Mouse (Mus musculus): ENCODE results near the gene Hdac11. TPM values are rescaled to one million over a fixed set of nuclear protein-coding genes. Genes with fewer than 3 reads are reported as not detected.

Gene Hdac11
- total and polyA plus RNA-seq, 3 experiments = 17.4 to 22.7 (median 18.4) TPM

GRCm38 (mm10) chr6:91111141-91111953 is 45.1 kb upstream of the Hdac11 start:
- 74% methylated on average over 10 of the region's 10 CpGs for WGBS
- no peak overlapping the region for H3K27ac ChIP-seq
- intact Hi-C loops (cut with DNase I) = no loop called here
- H3K4me3 ChIP-seq = no peak overlapping the region
- no peak overlapping the region for H3K9ac ChIP-seq (ENCODE audit: low read depth, low read length)
- H3K4me1 ChIP-seq (ENCODE audit: control insufficient read depth, insufficient read depth, low read length) = peaks cover 4% of the 10 kb centered on the region
- no peaks in the 10 kb centered on the region for H3K79me2 ChIP-seq (replicated peaks; ENCODE audit: control insufficient read depth, insufficient read depth, low read length)
- no peaks in the 10 kb centered on the region for H3K27me3 ChIP-seq (ENCODE audit: control insufficient read depth, insufficient read depth, low read length)
- H3K36me3 ChIP-seq (ENCODE audit: control insufficient read depth, insufficient read depth, low read length) = no peaks in the 10 kb centered on the region
- no peak for DNase-seq
- TF ChIP-seq POLR2A (IDR thresholded peaks at IDR 0.05; ENCODE audit: insufficient read depth, low read depth, low read length) (no peak), EP300 (IDR thresholded peaks at IDR 0.05; ENCODE audit: insufficient read depth, low read depth, low read length) (no peak), CTCF (IDR thresholded peaks at IDR 0.05) (no peak)

GRCm38 (mm10) chr6:91111954-91112252 is 44.6 kb upstream of the Hdac11 start:
- peaks cover 4% of the 10 kb centered on the region for H3K4me1 ChIP-seq (ENCODE audit: control insufficient read depth, insufficient read depth, low read length)
- no peak overlapping the region for H3K27ac ChIP-seq
- no peak for TF ChIP-seq EP300 (IDR thresholded peaks at IDR 0.05; ENCODE audit: insufficient read depth, low read depth, low read length)
- no peak for TF ChIP-seq POLR2A (IDR thresholded peaks at IDR 0.05; ENCODE audit: insufficient read depth, low read depth, low read length)
- TF ChIP-seq CTCF (IDR thresholded peaks at IDR 0.05) = no peak
- 92% methylated on average over 3 of the region's 3 CpGs for WGBS
- H3K27me3 ChIP-seq (ENCODE audit: control insufficient read depth, insufficient read depth, low read length) = no peaks in the 10 kb centered on the region
- no peaks in the 10 kb centered on the region for H3K36me3 ChIP-seq (ENCODE audit: control insufficient read depth, insufficient read depth, low read length)
- no peaks in the 10 kb centered on the region for H3K79me2 ChIP-seq (replicated peaks; ENCODE audit: control insufficient read depth, insufficient read depth, low read length)
- intact Hi-C loops (cut with DNase I) = no loop called here
- no peak for DNase-seq
- H3K4me3 ChIP-seq = no peak overlapping the region
- H3K9ac ChIP-seq (ENCODE audit: low read depth, low read length) = no peak overlapping the region

GRCm38 (mm10) chr6:91114716-91115115 is 41.7 kb upstream of the Hdac11 start:
- intact Hi-C loops (cut with DNase I) = no loop called here
- H3K9ac ChIP-seq (ENCODE audit: low read depth, low read length) = no peak overlapping the region
- TF ChIP-seq POLR2A (IDR thresholded peaks at IDR 0.05; ENCODE audit: insufficient read depth, low read depth, low read length) (no peak), EP300 (IDR thresholded peaks at IDR 0.05; ENCODE audit: insufficient read depth, low read depth, low read length) (no peak), CTCF (IDR thresholded peaks at IDR 0.05) (no peak)
- H3K4me1 ChIP-seq (ENCODE audit: control insufficient read depth, insufficient read depth, low read length) = peaks cover 5% of the 10 kb centered on the region
- H3K79me2 ChIP-seq (replicated peaks; ENCODE audit: control insufficient read depth, insufficient read depth, low read length) = no peaks in the 10 kb centered on the region
- H3K27ac ChIP-seq = no peak overlapping the region
- no peaks in the 10 kb centered on the region for H3K36me3 ChIP-seq (ENCODE audit: control insufficient read depth, insufficient read depth, low read length)
- H3K27me3 ChIP-seq (ENCODE audit: control insufficient read depth, insufficient read depth, low read length) = no peaks in the 10 kb centered on the region; the same call in 1 of the 2 replicates
- DNase-seq = no peak
- WGBS = 40% methylated on average over 2 of the region's 2 CpGs
- no peak overlapping the region for H3K4me3 ChIP-seq

GRCm38 (mm10) chr6:91115158-91115557 is 41.3 kb upstream of the Hdac11 start:
- intact Hi-C loops (cut with DNase I) = no loop called here
- no peak for DNase-seq
- Histone ChIP-seq H3K79me2 (replicated peaks; ENCODE audit: control insufficient read depth, insufficient read depth, low read length) (no peaks in the 10 kb centered on the region), H3K9ac (ENCODE audit: low read depth, low read length) (no peak overlapping the region), H3K27me3 (ENCODE audit: control insufficient read depth, insufficient read depth, low read length) (no peaks in the 10 kb centered on the region; the same call in 1 of the 2 replicates), H3K27ac (no peak overlapping the region), H3K4me3 (no peak overlapping the region), H3K4me1 (ENCODE audit: control insufficient read depth, insufficient read depth, low read length) (peaks cover 5% of the 10 kb centered on the region), H3K36me3 (ENCODE audit: control insufficient read depth, insufficient read depth, low read length) (no peaks in the 10 kb centered on the region)
- 33% methylated on average over 1 of the region's 1 CpGs for WGBS
- TF ChIP-seq CTCF (IDR thresholded peaks at IDR 0.05) (no peak), POLR2A (IDR thresholded peaks at IDR 0.05; ENCODE audit: insufficient read depth, low read depth, low read length) (no peak), EP300 (IDR thresholded peaks at IDR 0.05; ENCODE audit: insufficient read depth, low read depth, low read length) (no peak)

- TF ChIP-seq EP300 (IDR thresholded peaks at IDR 0.05; ENCODE audit: insufficient read depth, low read depth, low read length) (no peak), POLR2A (IDR thresholded peaks at IDR 0.05; ENCODE audit: insufficient read depth, low read depth, low read length) (no peak), CTCF (IDR thresholded peaks at IDR 0.05) (no peak)
- H3K79me2 ChIP-seq (replicated peaks; ENCODE audit: control insufficient read depth, insufficient read depth, low read length) = no peaks in the 10 kb centered on the region
- WGBS = 51% methylated on average over 4 of the region's 4 CpGs
- peaks cover 5% of the 10 kb centered on the region for H3K4me1 ChIP-seq (ENCODE audit: control insufficient read depth, insufficient read depth, low read length)
- H3K27me3 ChIP-seq (ENCODE audit: control insufficient read depth, insufficient read depth, low read length) = no peaks in the 10 kb centered on the region; the same call in 1 of the 2 replicates
- H3K27ac ChIP-seq = no peak overlapping the region
- peak overlapping the region; percentile 63 for H3K4me3 ChIP-seq
- H3K9ac ChIP-seq (ENCODE audit: low read depth, low read length) = peak overlapping the region; percentile 68; the same call in 1 of the 2 replicates
- DNase-seq = peak in 1 of 2 experiments; percentile 17
- no peaks in the 10 kb centered on the region for H3K36me3 ChIP-seq (ENCODE audit: control insufficient read depth, insufficient read depth, low read length)
- intact Hi-C loops (cut with DNase I) = no loop called here
These were observed 40.6 kb upstream of the Hdac11 start for GRCm38 (mm10) chr6:91115863-91116243.

All from heart, adult 2 months (tissue).